Mouse (Mus musculus) embryonic fibroblast, embryonic 13.5 days (primary cell): Measurements from ENCODE around the gene Slc10a6. TPM values are rescaled to one million over a fixed set of nuclear protein-coding genes. Genes with fewer than 3 reads are reported as not detected.

ENCODE experiments used
- H3K27ac ChIP-seq: 2 replicates; pipeline ENCODE4 v1.5.1; 2012; ENCODE audit warnings: low read length, control low read depth, inconsistent platforms; ENCODE audit not compliant: insufficient read depth
- H3K4me1 ChIP-seq: 2 replicates; pipeline ENCODE4 v1.6.1; 2011; ENCODE audit warnings: low read length; ENCODE audit not compliant: control insufficient read depth, insufficient read depth
- H3K4me3 ChIP-seq: 2 replicates; pipeline ENCODE4 v1.5.1; 2011; ENCODE audit warnings: mild to moderate bottlenecking, control low read depth, low read length; ENCODE audit not compliant: insufficient read depth
- CTCF ChIP-seq: IDR thresholded peaks from 2 replicates; pipeline ENCODE4 v1.5.1; 2011; ENCODE audit warnings: mild to moderate bottlenecking, control low read depth, low read length, moderate library complexity, borderline replicate concordance; ENCODE audit not compliant: insufficient read depth
- POLR2A ChIP-seq: IDR thresholded peaks from 2 replicates; pipeline ENCODE4 v1.6.1; 2011; ENCODE audit warnings: low read depth, mild to moderate bottlenecking, control low read depth, low read length, moderate library complexity
- polyA plus RNA-seq: library from polyadenylated mRNA; stranded (reverse); fragments of >200 nt; gene quantifications from 2 replicates; pipeline ENCODE4 v1.2.4, GENCODE M21; 2011; ENCODE audit warnings: low read depth; ENCODE audit not compliant: missing spikeins, insufficient read length

Slc10a6 gene
- polyA plus RNA-seq, 1 experiment = not detected

DNA sequence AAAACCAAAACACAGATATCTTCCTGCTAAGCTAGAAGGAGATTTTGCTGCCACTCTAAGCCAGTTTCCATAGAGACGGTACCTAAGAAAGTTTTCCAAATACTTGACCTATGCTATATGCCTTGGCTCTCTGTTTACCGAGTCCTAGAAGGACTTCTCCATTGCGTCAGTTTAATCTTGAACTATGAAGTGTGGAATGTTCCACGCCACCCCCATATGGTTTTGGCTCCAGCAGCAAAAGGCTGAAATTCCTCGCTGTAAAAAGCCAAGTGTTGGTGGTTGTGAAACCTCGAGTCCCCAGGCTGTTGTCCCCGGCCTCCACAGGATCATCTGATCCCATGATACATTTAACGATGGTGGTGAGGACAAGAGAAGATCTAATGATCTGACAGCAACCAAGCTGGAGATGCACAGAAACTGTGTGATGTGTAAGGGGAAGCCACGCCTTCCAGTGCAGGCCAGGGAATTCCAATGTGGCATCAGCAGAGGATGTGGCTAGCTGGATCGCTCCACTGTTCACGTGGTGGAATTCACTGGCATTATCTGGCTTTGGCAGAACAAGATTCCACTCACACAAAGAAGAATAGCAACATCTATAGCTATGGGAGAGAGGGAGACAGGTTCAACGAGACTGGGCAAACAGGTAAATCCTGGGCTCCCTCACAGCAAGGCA is 8.8 kb downstream of the Slc10a6 start:
- Histone ChIP-seq H3K27ac (peak overlapping the region; percentile 78), H3K4me3 (no peak overlapping the region), H3K4me1 (peaks cover 7% of the 10 kb centered on the region)
- TF ChIP-seq CTCF (no peak), POLR2A (no peak)

DNA sequence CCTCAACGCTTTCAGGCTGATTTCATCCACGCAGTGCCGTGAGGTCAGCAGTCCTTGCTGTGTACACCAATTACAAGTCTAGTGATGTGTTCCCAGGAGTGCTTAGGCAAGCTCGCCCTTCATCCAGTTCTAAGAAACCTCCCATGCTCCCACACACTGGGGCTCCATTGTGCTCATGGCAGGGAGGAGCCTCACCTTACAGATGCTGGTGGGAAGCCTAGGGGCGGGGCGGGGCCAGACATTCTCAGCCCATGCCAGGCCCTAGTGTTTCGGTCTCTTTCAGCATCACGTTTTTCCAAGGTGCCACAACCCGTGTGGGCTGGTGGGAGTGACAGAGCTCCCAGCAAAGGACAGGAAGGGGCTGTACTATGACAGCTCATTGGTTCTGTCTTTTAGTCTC is 12.0 kb downstream of the Slc10a6 start:
- no peak for TF ChIP-seq POLR2A
- TF ChIP-seq CTCF = no peak
- Histone ChIP-seq H3K27ac (no peak overlapping the region), H3K4me3 (no peak overlapping the region), H3K4me1 (peaks cover 7% of the 10 kb centered on the region)

DNA sequence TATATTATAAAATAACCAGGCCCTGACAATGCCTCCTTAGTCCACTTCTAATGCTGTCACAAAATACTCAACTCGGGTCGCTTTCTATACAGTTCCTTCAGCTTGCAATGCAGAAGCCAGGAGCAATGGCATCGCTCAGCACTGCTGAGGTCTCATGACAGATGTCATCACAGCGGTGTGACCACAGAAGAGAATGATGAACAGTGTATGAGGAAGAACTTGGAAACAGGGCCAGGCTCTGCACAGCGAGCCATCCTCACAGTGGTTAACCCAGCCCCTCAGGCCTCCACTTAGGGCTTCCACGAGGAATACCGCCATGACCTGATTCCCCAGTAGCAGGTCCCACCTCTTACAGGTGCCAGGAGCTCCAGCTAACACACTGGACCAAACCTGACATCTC is 14.8 kb downstream of the Slc10a6 start:
- H3K27ac ChIP-seq = no peak overlapping the region
- H3K4me1 ChIP-seq = no peaks in the 10 kb centered on the region
- no peak overlapping the region for H3K4me3 ChIP-seq
- TF ChIP-seq POLR2A (no peak), CTCF (no peak)

DNA sequence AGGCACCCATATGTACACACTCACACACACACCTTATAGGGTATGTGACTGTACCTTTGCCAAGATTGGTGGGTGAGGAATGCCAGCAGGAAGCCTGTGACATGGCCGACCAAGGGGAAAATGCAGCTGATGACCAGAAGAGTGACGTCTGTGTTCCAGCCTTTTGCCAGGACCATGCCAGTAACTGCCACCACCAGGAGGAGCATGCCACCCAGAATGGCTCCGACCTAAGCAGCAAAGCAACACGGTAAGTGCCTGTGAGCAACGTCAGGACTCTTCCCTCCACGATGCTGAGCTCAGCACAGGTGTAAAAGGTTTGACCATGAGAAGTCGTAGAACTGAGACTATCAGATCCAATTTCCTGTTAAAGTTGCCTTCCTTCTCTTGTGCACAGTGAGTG is 16.9 kb downstream of the Slc10a6 start:
- H3K4me3 ChIP-seq = no peak overlapping the region
- TF ChIP-seq CTCF (no peak), POLR2A (no peak)
- no peak overlapping the region for H3K27ac ChIP-seq
- H3K4me1 ChIP-seq = no peaks in the 10 kb centered on the region

DNA sequence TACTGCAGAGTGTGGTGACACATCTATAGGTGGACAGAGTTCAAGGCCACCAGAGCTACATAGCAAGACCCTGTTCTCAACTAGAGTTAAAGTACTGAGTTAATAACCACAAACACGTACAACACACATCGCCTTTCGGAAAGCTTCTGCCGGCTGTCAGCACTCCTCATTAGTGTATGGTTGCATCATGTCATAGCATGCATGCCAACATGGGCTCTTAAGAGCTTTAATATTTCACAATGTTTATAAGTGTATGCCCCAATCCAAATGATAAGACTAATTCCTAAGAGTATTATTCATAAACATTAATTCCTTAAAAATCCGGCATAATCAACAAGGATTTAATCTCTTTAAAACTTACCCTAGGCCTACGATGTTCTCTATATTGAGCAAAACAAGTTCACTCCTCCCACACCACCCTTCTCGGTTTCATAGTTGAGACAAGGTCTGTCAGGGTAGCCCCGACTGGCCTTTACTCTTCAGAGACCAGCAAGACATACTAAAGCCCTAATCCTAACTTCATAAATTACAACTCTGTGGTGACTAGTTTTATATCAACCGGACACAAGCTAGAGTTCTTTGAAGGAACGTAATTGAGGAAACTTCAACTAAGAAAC is 18.2 kb downstream of the Slc10a6 start:
- no peak overlapping the region for H3K4me3 ChIP-seq
- H3K27ac ChIP-seq = no peak overlapping the region
- no peaks in the 10 kb centered on the region for H3K4me1 ChIP-seq
- TF ChIP-seq POLR2A (no peak), CTCF (no peak)

DNA sequence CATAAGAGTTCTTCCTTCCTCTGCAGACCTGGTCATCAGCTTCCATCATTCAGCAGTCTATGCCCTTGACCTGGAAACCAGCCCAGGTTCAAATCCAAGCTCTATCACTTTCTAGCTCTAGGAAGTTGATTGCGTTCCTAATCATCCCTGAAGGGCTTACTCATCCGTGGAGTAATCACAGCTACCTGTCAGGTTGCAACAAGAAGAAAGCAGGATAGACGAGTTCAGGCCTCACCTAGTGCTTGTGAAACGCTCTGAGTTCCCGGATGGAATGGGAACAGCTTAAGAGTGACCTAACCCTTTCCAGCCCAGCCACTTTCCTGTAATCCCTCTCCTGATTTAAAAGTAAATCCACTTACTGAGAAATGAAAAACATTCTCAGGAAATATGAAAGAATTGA is 19.1 kb downstream of the Slc10a6 start:
- H3K27ac ChIP-seq = no peak overlapping the region
- no peak for TF ChIP-seq POLR2A
- no peak overlapping the region for H3K4me3 ChIP-seq
- no peaks in the 10 kb centered on the region for H3K4me1 ChIP-seq

DNA sequence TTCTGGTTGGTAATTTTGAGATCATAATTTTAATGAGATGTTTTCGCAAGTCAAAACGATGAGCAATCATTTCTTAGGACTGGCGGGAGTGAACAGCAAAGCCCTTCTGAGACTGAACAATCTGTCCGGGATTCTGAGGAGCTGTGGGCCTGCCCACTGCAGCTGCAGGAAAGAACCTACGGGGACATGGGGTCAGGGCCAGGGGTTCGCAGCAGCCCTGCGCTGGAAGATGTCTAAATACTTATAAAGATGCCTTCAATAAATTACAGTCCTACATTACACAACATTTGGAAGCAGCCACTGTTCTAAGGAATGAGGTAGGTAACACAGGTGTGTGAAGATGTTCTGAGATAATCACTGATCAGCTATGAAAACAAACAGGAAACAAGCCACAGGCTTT is 23.5 kb downstream of the Slc10a6 start:
- TF ChIP-seq POLR2A (no peak), CTCF (no peak)
- H3K27ac ChIP-seq = no peak overlapping the region
- H3K4me3 ChIP-seq = no peak overlapping the region
- no peaks in the 10 kb centered on the region for H3K4me1 ChIP-seq

DNA sequence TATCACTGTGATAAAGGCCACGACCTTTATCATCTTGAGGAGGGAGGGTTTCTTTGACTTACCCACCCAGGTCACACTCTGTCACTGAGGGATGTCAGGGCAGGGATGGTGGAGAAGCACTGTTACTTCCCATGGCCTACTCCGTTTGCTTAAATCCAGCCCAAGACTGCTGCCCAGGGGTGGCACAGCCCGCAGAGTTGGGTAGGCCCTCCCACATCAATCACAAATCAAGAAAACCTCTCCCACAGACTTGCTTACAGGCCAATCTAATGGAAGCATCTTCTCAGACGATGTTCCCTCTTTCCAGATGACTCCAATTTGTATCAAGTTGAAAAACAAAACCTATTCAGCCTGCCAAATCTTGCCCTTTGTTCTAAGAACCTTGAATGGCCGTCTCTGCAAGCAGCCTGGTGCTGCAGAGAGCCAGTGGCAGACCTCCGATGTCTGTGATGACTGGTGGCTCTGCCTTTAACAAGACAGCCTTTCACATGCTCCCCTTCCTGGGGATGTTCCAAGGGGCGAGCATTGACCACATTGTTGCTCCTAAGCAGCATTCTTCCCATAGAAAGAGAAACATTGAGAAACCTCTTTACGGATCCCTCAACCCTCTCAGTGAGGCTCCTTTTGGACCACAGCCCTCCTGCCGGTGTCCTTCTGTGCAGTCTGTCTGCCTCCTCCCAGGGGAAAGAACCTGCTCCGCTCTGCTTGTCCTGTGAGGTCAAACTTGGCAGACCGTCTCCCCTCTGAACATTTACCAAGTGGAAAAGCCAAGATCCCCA is 25.9 kb downstream of the Slc10a6 start:
- Histone ChIP-seq H3K4me3 (no peak overlapping the region), H3K27ac (no peak overlapping the region), H3K4me1 (no peaks in the 10 kb centered on the region)
- TF ChIP-seq CTCF (no peak), POLR2A (no peak)

DNA sequence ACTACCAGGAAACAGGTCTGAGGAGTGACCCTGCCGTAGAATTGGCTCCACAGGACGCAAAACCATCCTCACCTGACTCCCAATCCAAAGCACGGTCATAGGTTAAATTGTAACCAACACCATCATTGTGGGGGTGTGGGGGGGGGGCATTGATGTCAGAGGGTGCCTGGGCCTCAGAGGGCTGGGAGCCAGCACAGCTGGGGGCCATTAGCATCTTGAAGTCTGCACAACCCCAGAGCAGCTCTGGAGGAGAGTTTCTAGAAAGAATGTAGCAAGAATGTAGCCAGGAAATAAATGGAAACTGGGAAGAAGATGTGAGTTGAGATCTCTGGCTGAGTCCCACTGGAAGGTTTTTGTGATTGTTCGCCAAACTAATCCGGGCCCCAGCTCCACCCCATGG is 30.3 kb downstream of the Slc10a6 start:
- no peaks in the 10 kb centered on the region; the same call in 1 of the 2 replicates for H3K4me1 ChIP-seq
- TF ChIP-seq CTCF (no peak), POLR2A (no peak)
- H3K27ac ChIP-seq = peak overlapping the region; percentile 27; the same call in 1 of the 2 replicates
- H3K4me3 ChIP-seq = no peak overlapping the region

DNA sequence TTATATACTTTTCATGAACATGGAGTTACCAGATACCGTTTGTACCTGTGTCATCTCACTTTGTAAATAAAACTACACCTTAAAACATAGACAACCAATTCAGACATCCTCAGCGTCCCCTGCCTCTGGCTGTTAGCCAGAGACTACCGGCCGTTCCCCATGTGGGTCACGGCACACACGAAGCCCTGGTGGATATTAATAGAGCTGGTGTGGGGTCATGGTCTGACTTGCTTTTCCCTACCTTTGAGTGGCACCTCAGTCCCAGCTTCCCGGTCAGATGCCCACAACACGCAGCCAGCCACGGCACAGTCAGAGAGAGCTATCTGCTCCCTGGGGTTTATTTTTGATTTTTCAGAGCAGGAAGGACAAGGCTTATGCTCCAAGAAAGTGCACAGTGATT is 30.9 kb downstream of the Slc10a6 start:
- TF ChIP-seq CTCF = no peak
- TF ChIP-seq POLR2A = no peak
- Histone ChIP-seq H3K4me1 (no peaks in the 10 kb centered on the region; the same call in 1 of the 2 replicates), H3K27ac (no peak overlapping the region), H3K4me3 (no peak overlapping the region)
